Mouse (Mus musculus): ENCODE measurements around the gene Mmp10.

Gene Mmp10

GRCm38 (mm10) chr9:7502051-7502450 lies at the start of gene Mmp10:
Gene Mmp10, plus strand, starts transcription at chr9:7502352.
- DNase-seq (ENCODE audit: low read depth, low spot score): no peak

GRCm38 (mm10) chr9:7453302-7453701 lies 48.9 kb upstream of the Mmp10 start:
- no peak for DNase-seq (ENCODE audit: low read depth, low spot score)

GRCm38 (mm10) chr9:7470262-7470661 lies 31.9 kb upstream of the Mmp10 start:
- DNase-seq (ENCODE audit: low read depth, low spot score): no peak

- no peak for DNase-seq (ENCODE audit: low read depth, low spot score)
These were observed 18.3 kb upstream of the Mmp10 start for GRCm38 (mm10) chr9:7483684-7484394.

DNA sequence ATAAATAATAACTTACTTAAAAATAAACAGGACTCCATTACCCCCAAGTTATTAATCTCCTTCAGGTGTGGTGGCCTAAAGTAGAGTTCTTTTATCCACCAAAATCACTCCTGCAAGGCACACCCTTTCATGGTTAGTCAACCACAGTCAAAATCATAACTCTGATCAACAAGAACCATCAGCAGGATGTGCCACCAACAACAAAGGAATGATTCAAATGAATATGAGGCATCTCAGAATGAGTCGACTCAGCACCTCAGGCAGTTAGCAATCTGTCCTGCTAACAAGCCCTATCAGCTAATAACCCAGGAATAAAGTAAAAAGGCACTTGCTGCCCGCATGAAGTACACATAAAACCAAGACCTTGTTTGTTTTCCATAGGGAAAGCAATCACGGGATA lies 1.0 kb upstream of the Mmp10 start:
- no peak for DNase-seq (ENCODE audit: low read depth, low spot score)

DNA sequence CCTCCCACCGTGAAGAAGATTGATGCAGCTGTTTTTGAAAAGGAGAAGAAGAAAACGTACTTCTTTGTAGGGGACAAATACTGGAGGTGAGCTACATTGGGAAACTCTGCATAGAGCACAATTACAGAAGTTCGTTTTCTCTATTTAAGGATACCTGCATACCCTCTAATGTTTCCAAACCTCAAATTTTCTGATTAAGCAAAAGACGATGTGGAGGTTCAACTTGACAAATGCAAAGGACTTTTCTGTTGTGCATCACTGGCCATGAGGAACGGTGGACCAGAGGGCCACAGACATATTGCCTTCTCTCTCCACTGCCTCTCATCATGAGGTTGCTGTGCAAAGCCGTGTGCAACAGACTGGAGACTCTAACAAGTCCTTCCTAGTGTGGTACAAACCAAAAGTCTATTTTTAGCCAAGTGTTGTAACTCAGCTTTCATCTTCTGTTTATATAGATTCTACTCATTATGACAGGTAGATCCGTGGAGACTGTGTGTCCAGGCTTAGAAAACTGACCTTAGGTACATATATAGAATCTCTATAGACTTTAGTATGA lies 5.2 kb downstream of the Mmp10 start:
- DNase-seq (ENCODE audit: low read depth, low spot score): no peak

GRCm38 (mm10) chr9:7509619-7510233 lies 7.6 kb downstream of the Mmp10 start:
- no peak for DNase-seq (ENCODE audit: low read depth, low spot score)

- no peak for DNase-seq (ENCODE audit: low read depth, low spot score)
These were observed 15.9 kb downstream of the Mmp10 start for GRCm38 (mm10) chr9:7517944-7518571.

DNA sequence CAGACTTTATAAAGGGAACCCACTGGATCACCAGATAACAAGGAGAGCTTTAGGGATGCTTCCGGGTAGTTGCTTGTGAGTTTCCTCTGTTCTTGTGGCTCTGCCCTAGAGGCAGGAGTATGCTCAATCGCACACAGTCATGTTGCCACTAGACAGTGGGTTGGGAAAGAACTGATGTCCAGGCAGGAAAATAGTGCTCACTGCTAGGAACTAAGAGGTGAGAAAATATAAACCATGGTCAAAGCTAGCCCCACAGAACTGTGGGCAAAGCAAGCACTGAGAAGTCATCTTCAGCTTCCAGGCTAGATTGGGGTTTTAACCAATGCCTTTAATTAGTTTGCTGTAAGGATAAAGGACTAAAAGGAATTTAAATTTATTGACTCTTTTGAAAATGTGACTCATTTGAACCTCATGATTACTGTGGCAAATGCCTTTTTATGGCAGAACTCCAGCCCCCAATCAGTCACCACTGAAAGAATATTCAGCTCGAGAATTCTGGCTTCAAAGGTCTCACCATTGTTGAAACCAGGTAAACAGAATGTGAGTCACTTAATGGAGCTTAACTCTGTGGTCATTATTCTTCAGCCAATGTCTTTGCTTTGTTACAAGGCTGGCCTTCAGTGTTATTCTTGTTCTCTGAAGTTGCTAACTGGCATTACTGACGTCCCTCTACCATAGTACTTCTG lies 24.2 kb downstream of the Mmp10 start:
- DNase-seq (ENCODE audit: low read depth, low spot score): no peak

DNA sequence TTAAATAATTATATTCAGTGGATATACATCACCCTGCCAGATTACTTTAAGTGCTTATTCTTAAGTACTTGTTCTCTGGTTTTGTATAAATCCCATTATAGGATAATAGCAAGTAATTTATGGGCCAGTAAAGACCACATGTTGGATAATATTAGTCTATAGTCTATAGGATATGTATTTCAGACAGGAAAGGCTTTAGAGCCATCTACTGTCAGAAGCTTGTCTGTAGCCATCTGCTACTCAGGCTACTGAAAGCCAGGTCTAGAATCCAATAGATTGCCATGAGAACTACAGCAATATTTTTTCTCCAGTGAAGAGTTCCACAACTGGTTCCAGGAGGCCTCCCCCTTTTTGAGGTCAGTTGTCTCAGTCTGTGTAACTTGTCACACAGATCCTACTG lies 40.6 kb downstream of the Mmp10 start:
- no peak for DNase-seq (ENCODE audit: low read depth, low spot score)

- no peak for DNase-seq (ENCODE audit: low read depth, low spot score)
These were observed 42.8 kb downstream of the Mmp10 start for GRCm38 (mm10) chr9:7544923-7545457.

GRCm38 (mm10) chr9:7545471-7545870 lies 43.3 kb downstream of the Mmp10 start:
- no peak for DNase-seq (ENCODE audit: low read depth, low spot score)

- no peak for DNase-seq (ENCODE audit: low read depth, low spot score)
These were observed 43.8 kb downstream of the Mmp10 start for GRCm38 (mm10) chr9:7545920-7546319.

- no peak for DNase-seq (ENCODE audit: low read depth, low spot score)
These were observed 49.8 kb downstream of the Mmp10 start for GRCm38 (mm10) chr9:7551943-7552342.

- no peak for DNase-seq (ENCODE audit: low read depth, low spot score)
These were observed 51.4 kb downstream of the Mmp10 start for GRCm38 (mm10) chr9:7553536-7553935.

GRCm38 (mm10) chr9:7554382-7554781 lies 52.2 kb downstream of the Mmp10 start:
- DNase-seq (ENCODE audit: low read depth, low spot score): no peak

GRCm38 (mm10) chr9:7558221-7559017 lies 56.3 kb downstream of the Mmp10 start, which contains the start of gene Mmp8:
Gene Mmp8, plus strand, starts transcription at chr9:7558456.
- no peak for DNase-seq (ENCODE audit: low read depth, low spot score)

All from c-Kit-negative CD71-positive TER-119-positive erythroid progenitor cells, embryonic 14.5 days (primary cell).